Comparison of ENCODE assay signal across 11 mouse cellular contexts in the genomic region with DNA sequence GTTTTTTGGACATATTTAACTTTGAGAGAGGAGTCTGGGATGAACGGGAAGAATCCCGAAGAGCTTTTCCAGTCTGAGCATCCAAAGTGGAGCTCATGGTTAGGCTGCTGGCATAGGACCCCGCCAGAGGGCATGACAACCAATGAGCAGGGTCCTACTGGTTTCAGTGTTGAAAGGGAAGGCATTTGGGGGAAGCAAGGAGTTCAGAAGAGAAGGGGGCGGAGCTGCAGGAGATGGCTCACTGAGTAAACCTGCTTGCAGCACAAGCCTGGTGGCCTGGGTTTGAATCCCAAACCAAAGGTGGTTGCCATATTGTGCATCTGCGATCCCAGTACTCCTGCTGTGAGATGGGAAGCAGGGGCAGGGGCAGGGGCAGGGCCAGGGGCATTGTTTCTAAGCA.
"Had no signal": no experiment of that assay in that cellular context is flagged by ENCODE, and none has a peak within 500 bp of the region (broad histone marks: within the 10 kb centered on the region; RNA-seq: fewer than 3 reads in every experiment).

No protein-coding gene starts in this region.

- H3K9me3 ChIP-seq: midbrain, embryonic 10.5 days; midbrain, embryonic 12.5 days; neural tube, embryonic 12.5 days; stomach, embryonic 15.5 days had no signal

- H3K4me2 ChIP-seq: lung, embryonic 14.5 days; midbrain, embryonic 12.5 days; neural tube, embryonic 12.5 days; stomach, embryonic 15.5 days had no signal

- DNase-seq: lung, adult 18-20 months; lung, embryonic 14.5 days; lung, postnatal 10 days; lung, postnatal 4 days; midbrain, embryonic 14.5 days; right cerebral cortex, postnatal 14 days had no signal

- H3K36me3 ChIP-seq: neural tube, embryonic 12.5 days; stomach, embryonic 15.5 days had no signal

- H3K27me3 ChIP-seq: midbrain, embryonic 12.5 days; neural tube, embryonic 12.5 days; stomach, embryonic 15.5 days had no signal

- H3K4me3 ChIP-seq: midbrain, embryonic 10.5 days; midbrain, embryonic 12.5 days; neural tube, embryonic 12.5 days; stomach, embryonic 15.5 days had no signal

- H3K27ac ChIP-seq: midbrain, embryonic 10.5 days; midbrain, embryonic 12.5 days; neural tube, embryonic 12.5 days; stomach, embryonic 15.5 days; stomach, postnatal 0 days had no signal

- H3K9ac ChIP-seq: lung, embryonic 14.5 days; midbrain, embryonic 12.5 days; neural tube, embryonic 12.5 days; stomach, embryonic 15.5 days had no signal
